Mouse (Mus musculus): ENCODE measurements around the gene Adamts13.
A peak's percentile ranks its signal among the peaks of the same experiment; 100 is the strongest.

Adamts13 gene

DNA sequence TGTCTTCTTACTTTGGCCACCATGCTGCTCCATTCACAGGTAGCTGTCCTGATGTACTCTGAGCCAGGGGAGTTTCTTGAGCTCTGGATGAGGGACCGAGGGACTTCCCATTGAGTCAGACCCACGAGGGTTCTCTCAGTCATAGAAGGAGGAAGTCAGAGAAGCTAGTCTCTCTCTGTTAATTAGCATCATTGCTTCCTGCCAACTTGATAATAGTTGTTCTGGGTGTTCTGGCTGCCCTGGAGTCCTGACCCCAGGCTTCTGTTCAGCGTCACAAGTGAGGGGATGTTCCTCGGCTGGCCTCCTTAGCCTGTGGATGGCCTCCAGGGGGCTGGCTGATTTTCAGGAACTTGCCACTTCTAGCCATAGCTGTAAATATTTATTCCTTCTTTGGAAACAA lies 744 bp downstream of the Adamts13 start:
- no peak for DNase-seq

DNA sequence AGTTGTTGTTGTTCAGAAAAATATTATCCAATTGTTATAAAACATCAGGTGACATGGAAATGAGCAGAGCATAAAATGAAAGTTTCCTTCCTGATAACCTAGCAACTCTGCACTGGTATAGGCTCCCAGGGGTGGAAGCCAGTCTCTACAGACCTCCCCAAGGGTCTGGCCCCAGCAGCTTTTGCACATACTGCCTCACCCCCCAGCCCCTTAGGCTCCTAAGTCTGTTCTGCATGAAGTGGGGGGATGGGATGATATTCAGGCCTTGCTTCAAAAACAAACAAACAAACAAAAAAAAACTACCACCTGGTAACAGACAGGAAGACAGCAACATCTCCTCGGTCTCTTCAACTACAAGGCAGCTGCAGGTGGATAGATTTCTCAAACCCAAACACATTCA lies 7.1 kb downstream of the Adamts13 start:
- no peak for DNase-seq

DNA sequence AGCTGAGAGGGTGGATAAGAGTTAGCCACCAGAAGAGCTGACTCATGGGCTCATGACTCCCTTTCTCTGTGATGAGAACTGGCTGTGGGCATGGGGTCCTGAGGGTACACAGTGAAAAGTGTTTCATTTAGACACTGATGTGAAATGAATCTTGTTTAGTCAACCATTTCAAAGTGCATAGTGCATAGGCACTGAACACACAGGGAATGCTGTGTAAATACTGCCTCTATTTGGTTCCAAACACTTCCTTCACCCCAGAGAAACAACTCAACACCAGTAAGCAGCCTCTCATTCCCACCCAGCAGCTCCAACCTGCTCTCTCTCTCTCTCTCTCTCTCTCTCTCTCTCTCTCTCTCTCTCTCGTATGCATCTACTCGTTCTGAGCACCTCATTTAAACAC lies 11.0 kb downstream of the Adamts13 start:
- DNase-seq: no peak

DNA sequence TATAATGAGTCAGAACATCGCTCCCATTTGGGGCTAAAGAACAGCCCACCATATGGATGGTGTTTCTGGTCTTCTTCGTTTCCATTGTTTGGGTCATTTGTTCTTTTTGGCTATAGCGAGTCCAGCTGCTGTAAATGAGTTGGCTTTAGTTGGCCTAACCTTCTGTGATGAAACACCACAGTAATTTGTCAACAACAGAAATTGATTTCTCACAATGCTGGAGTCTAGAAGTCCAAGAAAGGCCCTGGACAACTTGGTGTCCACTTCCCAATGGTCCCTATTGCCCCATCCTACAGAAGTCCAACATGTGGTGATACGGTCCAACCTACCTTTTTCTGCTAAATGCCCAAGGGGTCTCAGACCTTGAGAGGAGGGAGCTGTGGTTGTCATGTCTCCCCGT lies 11.4 kb downstream of the Adamts13 start:
- DNase-seq: no peak

DNA sequence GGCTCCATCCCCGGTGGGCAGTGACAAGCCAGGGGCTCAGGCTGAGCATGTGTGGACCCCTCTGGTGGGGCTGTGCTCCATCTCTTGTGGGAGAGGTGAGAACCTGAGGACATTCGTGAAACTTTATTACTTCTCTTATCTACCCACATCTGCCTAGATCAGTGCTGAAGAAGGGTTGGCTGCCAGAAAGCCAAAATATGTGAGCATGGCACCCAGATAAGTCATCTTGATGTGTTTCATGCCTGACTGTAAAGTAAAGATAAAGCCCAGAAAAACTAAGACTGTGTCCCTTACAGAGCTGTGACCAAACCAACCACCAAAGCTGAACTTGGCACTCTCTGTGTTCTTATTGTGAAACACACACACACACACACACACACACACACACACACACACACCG lies 20.7 kb downstream of the Adamts13 start:
- no peak for DNase-seq

DNA sequence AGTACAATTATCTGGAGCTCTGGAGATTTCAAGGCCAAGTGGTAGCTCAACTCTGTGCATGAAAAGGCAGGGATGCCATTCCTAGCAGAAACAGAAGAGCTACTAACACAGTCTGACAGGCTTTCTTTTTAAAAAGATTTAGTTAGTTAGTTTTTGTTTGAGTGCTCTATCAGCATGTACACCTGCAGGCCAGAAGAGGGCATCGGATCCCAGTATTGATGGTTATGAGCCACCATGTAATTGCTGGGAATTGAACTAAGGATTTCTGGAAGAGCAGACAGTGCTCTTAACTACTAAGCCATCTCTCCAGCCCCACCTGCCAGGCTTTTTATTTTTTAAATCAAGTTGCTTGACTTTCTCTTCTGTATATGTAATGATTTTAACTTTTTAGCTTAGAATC lies 24.3 kb downstream of the Adamts13 start:
- no peak for DNase-seq

DNA sequence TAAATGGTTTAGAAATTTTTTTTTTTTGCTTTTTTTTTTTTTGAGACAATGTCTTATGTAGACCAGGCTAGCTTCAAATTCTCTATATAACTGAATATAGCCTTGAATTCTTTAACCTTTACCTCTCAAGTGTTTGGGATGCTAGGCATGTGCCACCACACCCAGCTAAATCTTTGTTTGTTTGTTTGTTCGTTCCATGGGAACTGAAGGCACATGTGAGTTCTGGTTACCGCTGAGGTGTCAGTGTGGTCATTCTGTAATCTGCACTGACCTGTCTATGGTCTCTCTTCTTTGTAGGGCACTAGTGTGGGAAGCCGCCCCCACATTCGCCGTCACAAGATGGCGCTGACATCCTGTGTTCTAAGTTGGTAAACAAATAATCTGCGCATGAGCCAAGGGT lies 24.8 kb downstream of the Adamts13 start:
- no peak for DNase-seq

DNA sequence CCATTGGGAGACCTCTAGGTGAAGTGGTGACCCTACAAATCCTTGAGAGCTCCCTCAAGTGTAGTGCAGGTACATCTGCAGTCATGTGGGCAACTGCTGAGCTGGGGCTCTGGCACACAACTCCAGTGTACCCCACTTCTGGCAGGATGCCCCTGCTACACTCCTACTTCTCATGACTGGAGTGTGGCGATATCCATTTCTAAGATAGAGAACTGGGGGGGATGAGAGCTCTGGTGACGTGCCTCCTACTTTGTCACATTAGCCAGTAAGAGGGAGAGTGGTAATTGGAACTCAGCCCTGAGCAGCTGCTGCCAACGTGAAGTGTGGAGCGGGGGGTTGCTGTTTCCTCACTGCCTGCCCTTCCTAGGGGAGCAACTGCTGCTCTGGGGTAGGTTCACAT lies 33.0 kb downstream of the Adamts13 start:
- DNase-seq: no peak

DNA sequence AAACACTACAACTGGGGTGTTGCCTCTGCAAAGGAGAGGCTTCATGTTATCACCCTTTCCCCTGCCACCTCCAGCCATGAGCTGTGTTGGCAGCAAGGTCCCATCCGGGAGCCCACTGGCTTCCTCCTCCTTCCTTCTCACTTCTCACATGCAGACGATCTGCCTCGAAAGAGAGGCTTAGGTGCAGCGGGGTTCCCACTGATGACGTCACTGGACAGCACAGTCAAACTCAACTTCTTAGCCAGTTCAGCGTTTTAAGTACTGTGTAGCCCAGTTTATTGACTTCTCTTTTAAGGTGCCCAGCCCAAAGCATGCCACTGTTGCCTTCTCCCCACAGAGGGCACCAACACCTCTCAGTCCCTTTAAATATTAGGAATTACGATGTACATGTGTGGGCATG lies 34.5 kb downstream of the Adamts13 start:
- no peak for DNase-seq

DNA sequence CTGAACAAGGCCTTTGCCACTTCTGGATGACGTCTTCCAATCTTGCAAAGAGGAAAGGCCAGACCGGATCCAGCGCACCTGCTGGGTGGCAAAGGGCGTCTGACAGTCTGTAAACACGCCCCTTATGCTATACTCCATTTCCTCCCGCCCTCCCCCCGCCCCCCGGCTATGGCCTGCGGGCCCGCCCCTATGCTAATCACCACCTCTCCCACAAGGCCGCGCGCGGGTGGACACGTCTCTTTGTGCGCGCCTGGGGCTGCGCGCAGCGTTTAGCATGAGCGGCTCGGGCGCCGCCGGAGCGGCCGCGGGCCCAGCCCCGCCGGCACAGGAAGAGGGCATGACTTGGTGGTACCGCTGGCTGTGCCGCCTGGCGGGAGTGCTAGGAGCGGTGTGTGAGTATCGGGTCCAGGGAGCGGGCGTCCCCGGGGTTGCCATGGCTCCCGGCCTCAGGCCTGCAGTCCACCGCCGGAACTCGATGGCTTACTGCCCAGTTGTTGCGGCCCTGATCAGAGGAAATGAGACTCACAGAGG lies 36.6 kb downstream of the Adamts13 start, which contains the start of gene Cacfd1:
Cacfd1 (plus strand) TSS at position 213 of the 531 bp plus-strand sequence.
- DNase-seq: peak; percentile 89

DNA sequence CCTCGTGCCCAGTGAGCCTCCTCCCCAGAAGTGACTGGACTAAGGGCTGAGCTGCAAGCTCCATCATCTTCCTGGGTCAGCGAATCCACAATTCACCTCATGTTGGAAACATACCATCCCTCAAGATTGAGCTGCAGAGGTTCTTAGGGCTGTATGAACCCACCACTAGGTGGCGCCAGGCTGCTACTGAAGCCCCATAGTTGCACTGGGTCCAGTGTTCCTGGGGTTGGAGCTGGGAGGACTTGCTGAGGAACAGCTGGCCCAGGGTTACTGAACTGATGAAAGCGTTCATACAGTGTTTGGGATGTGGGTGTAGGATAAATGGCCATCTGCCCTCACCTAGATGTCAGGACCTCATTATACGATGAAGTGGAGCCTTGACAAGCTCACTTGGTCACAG lies 44.6 kb downstream of the Adamts13 start:
- peak; percentile 61 for DNase-seq

DNA sequence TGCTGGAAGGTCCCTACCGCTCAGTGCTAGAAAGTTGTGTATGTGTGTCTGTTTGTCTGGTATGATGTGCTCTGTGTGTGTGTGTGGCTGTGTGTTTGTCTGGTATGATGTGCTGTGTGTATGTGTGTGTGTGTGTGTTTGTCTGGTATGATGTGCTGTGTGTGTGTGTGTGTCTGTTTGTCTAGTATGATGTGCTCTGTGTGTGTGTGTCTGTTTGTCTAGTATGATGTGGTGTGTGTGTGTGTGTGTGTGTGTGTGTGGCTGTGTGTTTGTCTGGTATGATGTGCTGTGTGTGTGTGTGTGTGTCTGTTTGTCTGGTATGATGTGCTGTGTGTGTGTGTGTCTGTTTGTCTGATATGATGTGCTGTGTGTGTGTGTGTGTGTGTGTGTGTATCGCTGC lies 46.3 kb downstream of the Adamts13 start:
- DNase-seq: no peak

DNA sequence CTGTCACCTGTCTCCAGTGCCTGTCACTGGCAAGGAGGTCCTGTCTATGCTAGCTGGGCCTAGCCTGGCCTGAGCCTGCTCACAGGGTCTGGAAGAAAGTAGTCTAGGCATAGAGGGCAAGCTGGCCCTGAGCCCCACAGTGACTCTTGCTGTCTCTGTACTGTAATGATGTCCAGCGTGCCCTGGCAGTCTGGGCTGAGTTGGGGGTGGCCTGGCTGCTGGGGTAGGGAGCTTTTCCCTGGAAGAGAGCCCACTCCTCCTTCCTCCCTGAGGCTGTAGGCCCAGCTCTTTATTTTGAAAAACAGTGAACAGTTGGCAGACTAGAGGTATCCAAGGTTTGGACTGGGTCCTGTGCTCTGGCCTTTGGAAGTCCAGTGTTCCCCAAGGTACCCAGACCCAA lies 47.9 kb downstream of the Adamts13 start:
- DNase-seq: peak; percentile 46

DNA sequence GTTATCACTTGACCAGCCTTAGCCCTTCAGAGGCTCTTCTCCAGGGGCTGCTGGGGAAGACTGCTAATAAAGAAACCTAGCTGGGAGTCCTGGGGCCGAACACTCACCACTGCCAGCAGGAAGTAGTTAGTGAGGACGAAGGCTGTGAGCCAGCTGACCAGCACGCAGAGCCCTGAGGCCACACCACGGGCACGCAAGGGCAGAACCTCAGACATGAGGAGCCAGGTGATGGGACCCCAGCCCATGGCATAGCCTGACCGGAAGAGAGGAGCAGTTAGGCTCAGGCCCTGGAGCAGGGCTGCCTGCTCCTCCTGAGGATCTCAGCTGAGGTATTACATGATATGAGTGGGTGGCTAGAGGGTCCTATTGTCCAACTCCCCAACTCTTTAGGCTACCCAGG lies 49.4 kb downstream of the Adamts13 start:
- no peak for DNase-seq

DNA sequence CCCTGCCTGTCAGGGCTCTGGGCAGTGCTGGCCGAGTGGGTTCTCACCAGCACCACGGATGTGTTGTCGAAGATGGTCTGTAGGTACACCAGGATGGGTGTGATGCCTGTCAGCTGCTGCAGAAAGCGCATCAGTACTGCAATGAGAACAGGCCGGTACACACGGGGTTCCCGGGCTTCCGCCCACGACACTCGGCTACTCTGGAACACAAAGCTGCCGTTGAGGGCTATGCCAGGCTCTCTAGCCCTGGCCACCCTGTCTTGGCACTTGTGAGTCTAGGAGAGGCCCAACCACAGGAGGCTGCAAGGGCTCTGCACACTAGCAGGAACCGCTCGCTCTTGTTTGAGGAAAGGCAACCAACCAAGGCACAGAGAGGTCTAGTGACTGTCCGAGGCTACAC lies 50.9 kb downstream of the Adamts13 start:
- DNase-seq: peak; percentile 28

DNA sequence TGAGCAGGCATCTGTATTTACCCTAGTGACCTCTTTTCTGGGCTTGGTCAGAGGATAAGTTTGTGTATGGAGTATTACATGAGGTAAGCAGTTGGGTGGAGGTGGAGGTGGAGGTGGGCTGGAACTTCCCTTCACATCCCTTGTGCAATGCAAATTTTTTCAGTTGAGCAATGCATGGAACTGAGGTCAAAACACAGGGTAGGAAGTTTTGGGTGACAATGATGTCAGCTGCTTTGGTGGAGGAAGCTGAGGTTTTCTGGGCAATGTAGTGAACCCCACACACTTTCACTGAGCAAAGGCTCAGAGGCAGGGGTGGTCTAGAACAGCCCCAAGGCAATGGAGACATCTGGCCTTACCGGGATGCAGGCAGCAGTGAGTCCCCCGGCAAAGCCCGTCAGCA lies 52.3 kb downstream of the Adamts13 start:
- no peak for DNase-seq

DNA sequence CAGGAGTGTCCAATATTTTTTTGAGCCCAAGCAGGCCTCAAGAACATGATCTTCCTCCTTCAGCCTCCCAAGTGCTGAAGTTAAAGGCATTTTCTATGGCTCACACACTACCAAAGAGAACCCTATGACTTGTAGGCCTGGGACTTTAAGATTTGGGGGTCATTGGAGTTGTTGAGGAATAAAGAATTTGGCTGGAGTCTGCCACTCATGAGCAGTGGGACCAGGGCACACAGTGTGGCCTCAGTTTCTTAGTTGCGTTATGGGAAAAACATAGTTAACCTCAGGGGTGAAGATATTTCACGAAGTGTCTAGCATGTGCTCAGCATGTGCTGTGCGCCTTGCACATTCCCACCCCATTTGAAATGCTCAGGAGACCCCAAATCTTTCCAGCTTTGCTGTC lies 53.1 kb downstream of the Adamts13 start:
- no peak for DNase-seq

DNA sequence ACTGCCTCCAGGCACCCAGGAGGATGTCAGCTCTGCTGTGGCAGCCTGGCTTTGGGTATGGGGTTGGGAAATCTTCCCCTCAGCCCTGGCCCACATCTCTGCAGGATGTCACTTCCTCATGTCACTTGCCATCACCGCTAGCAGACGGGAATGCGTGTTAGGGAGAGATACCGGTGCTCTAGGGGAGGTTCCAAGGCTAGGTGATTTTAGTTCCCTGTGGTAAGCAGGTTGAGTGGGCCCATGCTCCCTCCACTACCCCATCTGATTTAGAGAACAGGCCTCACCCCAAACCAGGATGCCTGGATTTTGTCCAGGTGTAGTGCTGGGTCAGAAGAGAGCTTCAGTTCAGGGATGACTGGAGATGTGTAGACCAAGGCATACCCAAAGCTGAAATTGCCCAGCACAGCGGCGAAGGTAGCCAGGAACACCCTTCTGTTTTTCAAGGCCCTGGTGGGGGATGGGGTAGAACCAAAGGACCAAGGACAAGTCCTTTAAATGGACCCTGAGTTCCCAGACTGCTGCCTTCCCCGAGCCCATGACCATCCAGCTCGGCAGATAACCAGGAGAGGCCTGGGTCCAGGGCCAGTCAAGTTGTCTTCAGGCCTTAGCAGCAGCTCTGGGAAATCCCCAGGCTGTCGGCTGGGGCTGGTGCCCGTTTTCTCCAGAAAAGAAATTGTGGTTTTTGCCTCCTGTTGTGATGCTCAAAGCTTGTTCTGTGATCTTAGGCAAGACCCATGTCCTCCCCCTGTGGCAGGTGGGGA lies 53.8 kb downstream of the Adamts13 start:
- peak; percentile 70 for DNase-seq

DNA sequence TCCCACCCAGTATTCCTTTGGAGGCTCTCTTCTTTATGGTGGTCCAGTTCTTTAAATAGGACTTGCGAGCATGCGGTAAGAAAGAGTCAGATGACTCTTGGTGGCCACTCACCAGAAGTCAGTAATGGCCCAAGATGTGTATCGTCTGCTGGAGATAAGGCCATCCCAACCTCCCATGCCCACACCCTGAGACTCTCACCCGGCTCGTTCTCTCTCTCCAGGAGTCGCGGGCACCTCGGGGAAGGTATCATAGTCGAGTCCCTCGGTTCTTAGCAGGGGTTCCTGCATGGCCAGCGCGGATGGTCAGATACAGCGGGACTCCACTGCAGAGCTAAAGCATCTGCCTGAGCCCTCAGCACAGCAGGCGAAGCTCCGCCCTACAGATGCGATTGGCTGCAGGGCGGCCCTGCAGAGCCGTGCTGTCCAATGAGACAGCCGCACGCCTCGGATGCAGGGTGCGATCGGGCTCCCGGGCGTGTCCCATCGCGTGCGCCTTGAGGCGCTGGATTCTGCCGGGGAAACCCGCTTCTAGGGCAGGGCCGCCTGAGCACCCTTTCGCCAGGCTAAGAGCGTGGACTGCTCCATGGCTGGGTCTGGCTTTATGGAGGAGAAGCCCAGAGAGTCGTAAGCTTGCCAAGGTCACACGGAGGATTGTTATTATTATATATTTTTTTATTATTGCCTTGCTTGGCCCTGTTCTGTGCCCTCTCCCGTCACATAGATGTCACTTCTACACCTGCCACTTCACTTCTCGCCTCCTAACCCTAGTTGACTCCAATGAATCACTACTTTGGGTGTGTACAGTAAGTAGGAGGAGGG lies 54.6 kb downstream of the Adamts13 start, which contains the start of gene Slc2a6:
Slc2a6 (minus strand) TSS at position 381 of the 819 bp plus-strand sequence.
- DNase-seq: peak; percentile 95

DNA sequence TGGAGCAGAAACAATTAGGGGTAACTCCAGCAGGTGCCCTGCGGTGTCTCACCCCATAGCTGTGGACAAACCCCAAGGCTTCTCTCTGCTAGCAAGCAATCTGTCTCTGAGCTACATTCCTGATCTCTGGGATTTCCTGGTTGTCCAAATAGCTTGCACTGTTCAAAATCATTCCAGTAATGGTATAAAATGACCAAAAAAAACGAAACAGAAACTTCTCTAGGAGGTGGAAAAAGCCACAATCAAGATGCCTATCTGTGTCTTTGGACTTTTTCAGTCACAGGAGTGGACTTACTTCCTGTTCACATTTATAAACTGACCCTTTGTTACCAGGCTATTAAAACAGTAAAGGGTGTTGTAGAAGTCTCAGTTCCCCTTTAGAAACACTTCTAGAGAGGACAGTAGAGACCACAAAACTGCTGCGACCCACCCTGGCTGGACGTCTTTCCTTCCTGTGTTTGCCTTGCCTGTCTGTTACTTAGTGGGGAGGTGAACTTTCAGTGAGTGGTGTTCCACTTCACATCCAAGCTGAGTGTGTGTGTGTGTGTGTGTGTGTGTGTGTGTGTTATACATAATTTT lies 55.3 kb downstream of the Adamts13 start:
- no peak for DNase-seq

DNA sequence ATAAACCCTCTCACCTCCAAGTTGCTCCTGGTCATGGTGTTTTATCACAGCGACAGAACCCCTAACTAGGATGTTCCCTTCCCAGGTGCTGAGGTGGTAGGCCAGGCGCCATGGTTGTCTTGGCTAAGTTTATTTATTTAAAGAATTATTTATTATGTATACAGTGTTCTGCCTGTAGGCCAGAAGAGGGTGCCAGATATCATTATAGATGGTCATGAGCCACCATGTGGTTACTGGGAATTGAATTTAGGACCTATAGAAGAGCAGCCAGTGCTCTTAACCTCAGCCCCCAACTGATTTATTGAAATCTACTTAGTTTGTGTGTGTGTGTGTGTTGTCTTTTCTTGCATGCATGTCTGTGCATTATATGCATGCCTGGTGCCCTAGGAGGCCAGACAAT lies 59.1 kb downstream of the Adamts13 start:
- DNase-seq: no peak

DNA sequence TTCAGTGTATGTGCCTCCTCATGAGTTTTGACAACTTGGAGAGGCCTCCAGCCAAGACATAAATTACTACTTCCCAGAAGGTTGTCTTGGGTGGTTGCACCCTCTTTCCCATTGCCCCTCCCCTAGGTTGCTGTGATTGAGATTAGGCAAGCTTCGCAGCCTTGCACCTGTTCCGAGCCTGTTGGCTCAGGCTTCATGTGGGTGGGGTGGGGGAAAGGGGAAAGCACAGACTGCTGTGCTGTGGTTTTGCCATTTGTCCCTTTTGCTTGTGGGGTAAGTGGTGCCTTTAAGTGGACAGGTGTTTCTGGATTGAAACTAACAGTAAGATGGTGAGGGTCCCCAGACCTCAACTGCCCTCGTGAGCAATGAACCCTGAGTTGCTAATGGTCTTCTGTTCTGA lies 62.8 kb downstream of the Adamts13 start:
- no peak for DNase-seq

DNA sequence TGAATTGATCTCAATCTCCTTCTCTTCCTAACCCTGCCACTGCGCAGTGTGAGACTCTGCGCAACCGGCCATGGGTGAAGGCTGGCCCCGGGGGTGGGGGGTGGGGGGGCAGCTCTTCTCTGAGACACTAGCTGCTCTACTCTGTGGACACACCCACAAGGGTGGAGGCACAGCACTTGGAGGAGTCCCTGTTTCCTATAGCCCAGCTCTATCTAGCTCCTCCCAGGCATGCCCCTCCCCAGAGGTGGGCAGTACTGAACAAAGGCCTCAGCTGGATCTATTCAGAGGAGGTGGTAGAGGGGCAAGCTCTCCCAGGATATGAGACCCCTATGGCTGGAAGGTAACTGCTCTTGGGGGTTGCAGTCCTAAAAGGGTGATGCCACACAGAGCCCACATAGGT lies 63.8 kb downstream of the Adamts13 start:
- no peak for DNase-seq

DNA sequence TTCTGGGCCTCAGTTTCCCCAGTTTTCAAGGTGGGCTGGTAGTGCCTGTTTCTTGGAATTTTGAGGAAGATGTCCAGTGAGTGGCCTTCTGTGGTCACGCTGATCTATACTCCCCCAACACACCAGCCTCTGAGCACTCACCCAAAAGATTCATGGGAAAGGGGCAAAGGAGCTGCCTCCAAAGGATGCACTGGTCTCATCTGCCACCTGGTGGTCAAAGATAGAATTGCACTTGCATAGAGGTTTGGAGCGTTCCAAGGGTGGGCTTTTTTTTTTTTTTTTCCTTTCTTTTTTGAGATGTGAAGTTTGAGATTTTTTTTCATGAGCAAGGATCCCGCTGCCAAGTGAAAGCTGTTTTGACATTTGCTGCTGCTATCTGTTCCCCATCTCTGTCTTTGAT lies 65.4 kb downstream of the Adamts13 start:
- DNase-seq: peak; percentile 56

Data from cerebellum, adult 9-11 months (tissue).